In genomic region chr1:180725704-180726179, GRCm38 (mm10) we compare ENCODE assay signal across 8 mouse cellular contexts. TPM values are rescaled to one million over a fixed set of nuclear protein-coding genes. Genes with fewer than 3 reads are reported as not detected.
DNase-seq lines count a peak whose midpoint lies in the region; ATAC-seq and TF ChIP-seq lines count a peak whose summit lies in the region.

Acbd3 (plus strand) TSS chr1:180726043.

- H3K27ac ChIP-seq in heart, embryonic 12.5 days (ENCODE audit: poor library complexity, severe bottlenecking) = peak within 1 kb of the TSS; percentile 93
- peak within 1 kb of the TSS; percentile 98 for H3K27ac ChIP-seq in kidney, postnatal 0 days
- peak within 1 kb of the TSS; percentile 91 for H3K27ac ChIP-seq in liver, embryonic 11.5 days (ENCODE audit: low read depth, low read length)
- H3K27ac ChIP-seq in stomach, embryonic 14.5 days (ENCODE audit: low read length) = peak within 1 kb of the TSS; percentile 95

- no peaks in the 10 kb centered on the region for H3K36me3 ChIP-seq in C2C12 (ENCODE audit: control insufficient read depth, insufficient read depth)
- H3K36me3 ChIP-seq in erythroblast, embryonic 14.5 days (ENCODE audit: control insufficient read depth) = peaks cover 4% of the 10 kb centered on the region
- no peaks in the 10 kb centered on the region for H3K36me3 ChIP-seq in heart, embryonic 12.5 days
- H3K36me3 ChIP-seq in kidney, postnatal 0 days (ENCODE audit: insufficient read depth, low read length) = no peaks in the 10 kb centered on the region
- no peaks in the 10 kb centered on the region for H3K36me3 ChIP-seq in liver, embryonic 11.5 days (ENCODE audit: control insufficient read depth, insufficient read depth, low read length)
- H3K36me3 ChIP-seq in stomach, embryonic 14.5 days (ENCODE audit: control insufficient read depth, insufficient read depth, low read length) = no peaks in the 10 kb centered on the region

- peak within 1 kb of the TSS; percentile 82 for H3ac ChIP-seq in C2C12 (ENCODE audit: control insufficient read depth, insufficient read length, low read depth)

- peak within 1 kb of the TSS; percentile 82 for H3K4me3 ChIP-seq in C2C12 (ENCODE audit: insufficient read depth, poor library complexity, severe bottlenecking)
- H3K4me3 ChIP-seq in erythroblast, embryonic 14.5 days (replicated peaks) = peak within 1 kb of the TSS; percentile 99
- peak within 1 kb of the TSS; percentile 83 for H3K4me3 ChIP-seq in heart, embryonic 12.5 days
- H3K4me3 ChIP-seq in kidney, postnatal 0 days (replicated peaks; ENCODE audit: low read depth, low read length) = peak within 1 kb of the TSS; percentile 100
- H3K4me3 ChIP-seq in liver, embryonic 11.5 days (ENCODE audit: low read depth, low read length) = peak within 1 kb of the TSS; percentile 93
- peak within 1 kb of the TSS; percentile 98 for H3K4me3 ChIP-seq in stomach, embryonic 14.5 days (ENCODE audit: low read depth, low read length)

- 0% methylated on average over 52 of the region's 52 CpGs for WGBS in heart, embryonic 12.5 days
- WGBS in kidney, postnatal 0 days = under 1% methylated on average over 52 of the region's 52 CpGs
- WGBS in liver, embryonic 11.5 days = 3% methylated on average over 52 of the region's 52 CpGs
- WGBS in stomach, embryonic 14.5 days = under 1% methylated on average over 47 of the region's 52 CpGs

- TF ChIP-seq POLR2A in brain, embryonic 14.5 days (IDR thresholded peaks at IDR 0.05; ENCODE audit: borderline replicate concordance, extremely low read depth, insufficient read depth, insufficient read length, poor library complexity, severe bottlenecking) = peak; percentile 86

- no peaks in the 10 kb centered on the region for H3K27me3 ChIP-seq in C2C12 (ENCODE audit: control insufficient read depth, insufficient read depth, insufficient read length)
- no peaks in the 10 kb centered on the region for H3K27me3 ChIP-seq in erythroblast, embryonic 14.5 days (ENCODE audit: control insufficient read depth)
- no peaks in the 10 kb centered on the region for H3K27me3 ChIP-seq in heart, embryonic 12.5 days (replicated peaks)
- no peaks in the 10 kb centered on the region for H3K27me3 ChIP-seq in kidney, postnatal 0 days (ENCODE audit: insufficient read depth, low read length)
- H3K27me3 ChIP-seq in liver, embryonic 11.5 days (replicated peaks; ENCODE audit: control insufficient read depth, insufficient read depth, low read length) = no peaks in the 10 kb centered on the region
- H3K27me3 ChIP-seq in stomach, embryonic 14.5 days (ENCODE audit: control insufficient read depth, insufficient read depth, low read length) = no peaks in the 10 kb centered on the region

- H3K79me3 ChIP-seq in C2C12 (ENCODE audit: low read depth) = peaks cover 45% of the 10 kb centered on the region

- peaks cover 47% of the 10 kb centered on the region for H3K79me2 ChIP-seq in C2C12 (ENCODE audit: control insufficient read depth, insufficient read depth)

- H3K4me2 ChIP-seq in heart, embryonic 12.5 days = peak within 1 kb of the TSS; percentile 86
- peak within 1 kb of the TSS; percentile 67 for H3K4me2 ChIP-seq in kidney, postnatal 0 days (ENCODE audit: low read length)
- H3K4me2 ChIP-seq in liver, embryonic 11.5 days = peak within 1 kb of the TSS; percentile 85
- peak within 1 kb of the TSS; percentile 63 for H3K4me2 ChIP-seq in stomach, embryonic 14.5 days (replicated peaks; ENCODE audit: low read depth, low read length)

- peak; percentile 96 for DNase-seq in brain, embryonic 14.5 days (ENCODE audit: low read depth)
- peak; percentile 96 for DNase-seq in kidney, postnatal 0 days (ENCODE audit: low spot score)
- peak; percentile 95 for DNase-seq in liver, embryonic 11.5 days (ENCODE audit: low spot score)
- DNase-seq in naive thymus-derived CD4-positive, alpha-beta T cell, adult 2 months (ENCODE audit: low read depth) = peak; percentile 91

- TF ChIP-seq CTCF in C2C12 (IDR thresholded peaks at IDR 0.05; ENCODE audit: control insufficient read depth, insufficient read depth, insufficient read length) = no peak
- TF ChIP-seq CTCF in brain, embryonic 14.5 days (IDR thresholded peaks at IDR 0.05; ENCODE audit: borderline replicate concordance, extremely low read depth, insufficient read depth, insufficient read length) = no peak
- TF ChIP-seq CTCF in kidney, postnatal 0 days (IDR thresholded peaks at IDR 0.05; ENCODE audit: low read depth) = peak; percentile 25; the same call in 1 of the 2 replicates

- no peaks in the 10 kb centered on the region for H3K9me3 ChIP-seq in erythroblast, embryonic 14.5 days (ENCODE audit: control insufficient read depth, low read length)
- no peaks in the 10 kb centered on the region for H3K9me3 ChIP-seq in heart, embryonic 12.5 days (replicated peaks)
- H3K9me3 ChIP-seq in kidney, postnatal 0 days (replicated peaks; ENCODE audit: low read length) = no peaks in the 10 kb centered on the region
- H3K9me3 ChIP-seq in liver, embryonic 11.5 days (ENCODE audit: control insufficient read depth, low read length) = no peaks in the 10 kb centered on the region
- no peaks in the 10 kb centered on the region for H3K9me3 ChIP-seq in stomach, embryonic 14.5 days (ENCODE audit: control insufficient read depth, low read depth, low read length)

- H3K4me1 ChIP-seq in erythroblast, embryonic 14.5 days (ENCODE audit: control insufficient read depth) = peaks cover 81% of the 10 kb centered on the region
- H3K4me1 ChIP-seq in heart, embryonic 12.5 days (replicated peaks) = peaks cover 33% of the 10 kb centered on the region
- H3K4me1 ChIP-seq in kidney, postnatal 0 days (replicated peaks; ENCODE audit: insufficient read depth, low read length) = peaks cover 6% of the 10 kb centered on the region
- H3K4me1 ChIP-seq in liver, embryonic 11.5 days (replicated peaks; ENCODE audit: control insufficient read depth, insufficient read depth, low read length) = peaks cover 35% of the 10 kb centered on the region
- peaks cover 15% of the 10 kb centered on the region; the same call in 1 of the 2 replicates for H3K4me1 ChIP-seq in stomach, embryonic 14.5 days (ENCODE audit: control insufficient read depth, insufficient read depth, low read length)

- ATAC-seq in heart, embryonic 12.5 days (ENCODE audit: insufficient number of reproducible peaks, low FRiP score) = peak; percentile 97
- ATAC-seq in kidney, postnatal 0 days (replicated peaks; ENCODE audit: low FRiP score, low read depth) = peak; percentile 93
- peak; percentile 91 for ATAC-seq in liver, embryonic 11.5 days (replicated peaks; ENCODE audit: low FRiP score)
- ATAC-seq in stomach, embryonic 14.5 days (ENCODE audit: insufficient number of reproducible peaks, insufficient read depth, low FRiP score, low read depth) = peak; percentile 93

- H3K9ac ChIP-seq in heart, embryonic 12.5 days = peak within 1 kb of the TSS; percentile 94
- peak within 1 kb of the TSS; percentile 99 for H3K9ac ChIP-seq in kidney, postnatal 0 days (ENCODE audit: low read depth, low read length)
- H3K9ac ChIP-seq in liver, embryonic 11.5 days (ENCODE audit: low read depth, low read length) = peak within 1 kb of the TSS; percentile 94
- peak within 1 kb of the TSS; percentile 96 for H3K9ac ChIP-seq in stomach, embryonic 14.5 days (replicated peaks; ENCODE audit: low read depth, low read length)

TF ChIP-seq in C2C12, 6 proteins besides CTCF, POLR2A, EP300 and RAD21:
- TF ChIP-seq MYOD1 (IDR thresholded peaks at IDR 0.05; ENCODE audit: control insufficient read depth, insufficient read length, low read depth) (no peak), CEBPB (IDR thresholded peaks at IDR 0.05; ENCODE audit: low read depth) (no peak), MAX (IDR thresholded peaks at IDR 0.05) (no peak), FOSL1 (IDR thresholded peaks at IDR 0.05; ENCODE audit: insufficient read depth, low read length, poor library complexity, severe bottlenecking) (no peak), USF1 (IDR thresholded peaks at IDR 0.05; ENCODE audit: low read depth) (no peak), MYOG (IDR thresholded peaks at IDR 0.05; ENCODE audit: control insufficient read depth, extremely low read depth, insufficient read length) (no peak)

RNA-seq across cellular contexts. Expression of gene Acbd3, which starts in this region (rescaled TPM):
- 13.2 TPM for polyA plus RNA-seq in C2C12 (2012; fragmentation: generic; extraction: Trizol)
- 28.8 and 36.1 TPM in 2 replicates for polyA plus RNA-seq in brain, embryonic 14.5 days (2012; rRNA removed)
- 0.23 and 0.27 TPM in 2 replicates for polyA plus RNA-seq in erythroblast, embryonic 14.5 days (2012)
- polyA plus RNA-seq in heart, embryonic 12.5 days (2016; fragmentation: Nextera tagmentation; extraction: Ambion mirVana) = 29.2 and 29.7 TPM in 2 replicates
- 18.5 and 19.6 TPM in 2 replicates for polyA plus RNA-seq in kidney, postnatal 0 days (2015; fragmentation: Nextera tagmentation; extraction: Ambion mirVana)
- 17.5 and 18.4 TPM in 2 replicates for polyA plus RNA-seq in liver, embryonic 11.5 days (2014; fragmentation: Nextera tagmentation; extraction: Ambion mirVana)
- polyA plus RNA-seq in stomach, embryonic 14.5 days (2014; fragmentation: Nextera tagmentation; extraction: Ambion mirVana) = 29.4 and 29.6 TPM in 2 replicates

Comparison
In these comparisons a context has a peak if more than half of its experiments do, and no peak if none do; other contexts are left out.
1. Peak in every context shown above with its lines: DNase-seq, ATAC-seq, H3K4me3 ChIP-seq and H3K27ac ChIP-seq.
2. RNA of gene Acbd3 (polyA plus RNA-seq): 28.8 to 36.1 TPM in brain, embryonic 14.5 days, 29.4 to 29.6 TPM in stomach, embryonic 14.5 days, 29.2 to 29.7 TPM in heart, embryonic 12.5 days, 18.5 to 19.6 TPM in kidney, postnatal 0 days, 17.5 to 18.4 TPM in liver, embryonic 11.5 days and 13.2 TPM in C2C12 (single experiment); 0.23 to 0.27 TPM in erythroblast, embryonic 14.5 days; every median in the first group is over 10 times any median in the second.